Mouse (Mus musculus) E14TG2a.4 (cell line): ENCODE results near the gene Hils1.

ENCODE experiments used
- CTCF ChIP-seq: conservative IDR thresholded peaks from 2 replicates; pipeline ENCODE4 v1.5.1; 2014; ENCODE audit warnings: low read length
- NANOG ChIP-seq: IDR thresholded peaks from 2 replicates; pipeline ENCODE4 v1.6.1; 2014; ENCODE audit warnings: borderline replicate concordance, low read length, mixed read lengths
- POU5F1 ChIP-seq: IDR thresholded peaks from 2 replicates; pipeline ENCODE4 v1.6.1; 2014; ENCODE audit warnings: low read length, borderline replicate concordance

GRCm38 (mm10) chr11:95004136-95004936, 36.9 kb downstream of the Hils1 start:
- no peak for TF ChIP-seq CTCF
- TF ChIP-seq NANOG: no peak
- TF ChIP-seq POU5F1: no peak
